Mouse (Mus musculus) bone marrow macrophage, adult 2 months (primary cell): ENCODE results near the gene Olfr1368. TPM values are rescaled to one million over a fixed set of nuclear protein-coding genes. Genes with fewer than 3 reads are reported as not detected.

Experiments
- H3K27ac ChIP-seq: 2 replicates; pipeline ENCODE4 v1.5.1; 2012; ENCODE audit warnings: low read depth, low read length; ENCODE audit not compliant: insufficient read depth
- H3K4me1 ChIP-seq: 2 replicates; pipeline ENCODE4 v1.6.1; 2012; ENCODE audit warnings: low read length; ENCODE audit not compliant: control insufficient read depth, insufficient read depth
- H3K4me3 ChIP-seq: 2 replicates; pipeline ENCODE4 v1.5.1; 2012; ENCODE audit warnings: mild to moderate bottlenecking, low read length, moderate library complexity; ENCODE audit not compliant: insufficient read depth
- CTCF ChIP-seq: IDR thresholded peaks from 2 replicates; pipeline ENCODE4 v1.5.1; 2012; ENCODE audit warnings: low read depth, mild to moderate bottlenecking, low read length, moderate library complexity
- POLR2A ChIP-seq: IDR thresholded peaks from 2 replicates; pipeline ENCODE4 v1.6.1; 2012; ENCODE audit warnings: mild to moderate bottlenecking, low read depth, low read length, borderline replicate concordance
- polyA plus RNA-seq: library from polyadenylated mRNA; stranded (reverse); fragments of >200 nt; gene quantifications from 2 replicates; pipeline ENCODE4 v1.2.4, GENCODE M21; 2012; ENCODE audit not compliant: missing spikeins, insufficient read depth, insufficient read length

The Olfr1368 gene
- not detected in 2 replicates for polyA plus RNA-seq

DNA sequence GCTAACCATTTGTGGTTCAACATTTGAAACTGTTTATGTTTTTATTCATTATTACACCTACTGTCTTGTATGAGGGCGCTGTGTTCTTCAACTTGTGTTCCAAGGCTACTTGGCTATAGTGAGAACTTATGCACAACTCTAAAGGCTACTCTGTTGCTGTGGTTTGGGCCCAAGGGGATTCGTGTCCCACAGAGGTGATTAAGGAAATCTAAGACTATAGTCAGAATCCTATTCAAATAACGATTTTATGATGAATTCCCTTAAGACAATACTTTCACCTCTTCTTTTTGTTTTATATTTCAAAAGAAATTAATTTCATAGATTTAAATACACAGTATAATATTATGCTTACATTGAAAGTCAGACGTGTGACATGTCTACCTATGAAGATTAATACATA is at the start of gene Olfr1368:
Olfr1368 (minus strand) TSS at position 101 of the 400 bp plus-strand sequence.
- no peak for TF ChIP-seq POLR2A
- no peak for TF ChIP-seq CTCF
- no peak within 1 kb of the TSS for H3K4me3 ChIP-seq
- H3K27ac ChIP-seq, result no peak within 1 kb of the TSS
- no peaks in the 10 kb centered on the region for H3K4me1 ChIP-seq

DNA sequence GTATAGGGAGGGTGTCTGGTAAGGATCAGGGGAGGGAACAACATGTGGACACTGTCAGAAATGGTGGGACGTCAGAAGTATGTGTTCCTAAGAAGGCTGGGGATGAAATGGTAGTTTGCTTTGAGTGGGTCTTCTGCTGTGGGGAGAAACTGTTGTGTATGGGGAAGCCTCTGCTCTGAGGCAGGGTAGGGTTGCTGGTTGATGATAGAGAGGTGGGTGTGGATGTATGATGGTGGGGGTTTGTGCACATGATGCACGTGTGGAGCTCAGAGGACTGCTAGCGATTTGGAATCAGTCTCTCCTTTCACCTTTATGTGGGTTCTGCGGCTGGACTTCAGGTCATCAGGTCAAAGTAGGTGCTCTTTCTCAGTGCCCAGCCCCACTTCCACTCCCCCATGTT is 39.9 kb upstream of the Olfr1368 start:
- Histone ChIP-seq H3K4me1 (peaks cover 6% of the 10 kb centered on the region; the same call in 1 of the 2 replicates), H3K4me3 (no peak overlapping the region), H3K27ac (no peak overlapping the region)
- TF ChIP-seq POLR2A, result no peak
- TF ChIP-seq CTCF, result no peak

DNA sequence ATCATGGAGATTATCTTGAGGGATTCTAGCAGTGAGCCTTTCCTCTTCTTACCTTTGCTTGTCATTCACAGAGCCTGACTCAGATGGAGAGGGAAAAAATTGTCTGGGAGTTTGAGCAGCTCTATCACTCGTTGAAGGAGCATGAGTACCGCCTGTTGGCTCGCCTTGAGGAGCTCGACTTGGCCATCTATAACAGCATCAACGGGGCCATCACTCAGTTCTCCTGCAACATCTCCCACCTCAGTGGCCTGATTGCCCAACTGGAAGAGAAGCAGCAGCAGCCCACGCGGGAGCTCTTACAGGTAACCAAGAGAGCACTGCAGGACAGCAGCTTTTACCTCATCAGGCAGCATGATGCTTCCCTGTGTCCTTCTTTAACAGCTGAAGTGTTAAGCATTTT is 38.0 kb upstream of the Olfr1368 start:
- Histone ChIP-seq H3K4me1 (peaks cover 9% of the 10 kb centered on the region), H3K27ac (no peak overlapping the region), H3K4me3 (no peak overlapping the region)
- TF ChIP-seq CTCF, result no peak
- TF ChIP-seq POLR2A, result no peak

DNA sequence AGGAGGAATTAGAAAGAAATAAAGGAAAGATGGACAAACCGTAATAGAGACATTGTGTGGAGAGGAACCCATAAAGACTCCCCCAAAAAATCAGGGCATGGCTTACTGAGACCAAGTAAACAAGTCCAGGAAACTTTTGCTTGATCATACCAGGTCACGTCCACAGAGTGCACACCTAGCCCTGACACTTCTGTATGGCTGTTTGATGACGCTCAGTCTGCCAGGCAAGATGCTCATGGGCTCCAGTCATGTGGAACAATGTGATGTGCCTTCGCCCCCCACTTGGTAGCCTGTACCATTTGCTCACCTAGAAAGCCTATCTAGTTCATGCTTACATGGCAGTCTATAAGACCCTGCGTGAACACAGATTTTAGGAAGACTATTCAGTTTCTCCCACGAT is 37.4 kb upstream of the Olfr1368 start:
- Histone ChIP-seq H3K4me3 (no peak overlapping the region), H3K27ac (no peak overlapping the region), H3K4me1 (peaks cover 9% of the 10 kb centered on the region)
- TF ChIP-seq CTCF (no peak), POLR2A (no peak)

DNA sequence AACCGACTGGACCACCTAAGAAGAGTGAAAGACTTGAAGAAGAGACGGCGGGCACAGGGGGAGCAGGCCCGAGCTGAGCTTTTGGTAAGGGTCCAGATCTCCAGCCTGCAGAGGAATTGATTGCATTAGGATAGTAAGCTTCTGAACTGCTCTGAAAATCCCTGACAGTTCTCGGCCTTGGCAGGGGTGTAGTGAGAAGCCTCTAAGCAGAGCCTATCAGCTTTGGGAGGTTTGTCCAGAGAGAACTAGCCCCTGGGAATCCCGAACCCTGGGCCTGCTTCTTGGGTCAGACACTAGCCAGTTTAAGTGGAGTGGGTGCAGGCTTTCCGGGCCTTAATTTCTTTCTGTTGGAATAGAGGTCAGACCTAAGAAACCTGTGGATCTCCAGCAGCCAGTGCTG is 36.3 kb upstream of the Olfr1368 start:
- Histone ChIP-seq H3K4me3 (peak overlapping the region; percentile 44; the same call in 1 of the 2 replicates), H3K27ac (no peak overlapping the region), H3K4me1 (peaks cover 9% of the 10 kb centered on the region)
- TF ChIP-seq CTCF, result no peak
- TF ChIP-seq POLR2A, result no peak

DNA sequence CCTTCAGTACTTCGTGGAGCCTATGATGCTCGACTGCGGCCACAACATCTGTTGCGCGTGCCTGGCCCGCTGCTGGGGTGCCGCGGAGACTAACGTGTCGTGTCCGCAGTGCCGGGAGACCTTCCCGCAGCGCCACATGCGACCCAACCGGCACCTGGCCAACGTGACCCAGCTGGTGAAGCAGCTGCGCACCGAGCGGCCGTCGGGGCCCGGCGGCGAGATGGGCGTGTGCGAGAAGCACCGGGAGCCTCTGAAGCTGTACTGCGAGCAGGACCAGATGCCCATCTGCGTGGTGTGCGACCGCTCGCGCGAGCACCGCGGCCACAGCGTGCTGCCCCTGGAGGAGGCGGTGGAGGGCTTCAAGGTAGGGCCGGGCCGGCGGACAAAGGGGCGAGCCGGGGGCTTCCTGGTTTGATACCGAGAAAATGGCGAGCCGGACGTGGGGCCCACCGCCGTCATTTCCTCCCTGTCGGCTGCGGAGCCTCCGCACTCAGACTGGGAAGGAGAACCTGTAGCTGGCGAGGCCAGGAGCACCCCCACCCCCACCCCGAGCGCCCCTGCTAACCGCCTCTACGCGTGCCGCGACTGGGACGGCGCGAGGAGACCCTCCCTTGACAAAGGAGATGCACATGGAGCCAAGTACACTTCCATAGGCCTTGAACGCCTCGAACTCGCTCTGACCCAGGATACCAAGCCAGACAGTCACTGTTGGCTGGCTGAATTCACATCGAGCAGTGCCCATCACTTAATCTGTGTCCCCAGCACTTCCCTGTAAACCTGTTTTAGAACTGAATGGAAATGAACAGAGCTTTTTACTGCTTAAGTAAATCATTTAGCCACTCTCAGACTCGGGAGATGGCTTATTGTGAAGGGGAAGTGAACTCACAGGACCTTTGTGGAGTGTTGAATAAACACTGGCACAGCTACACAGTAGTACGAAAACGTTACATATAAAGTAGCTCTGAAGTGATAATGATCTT is 35.2 kb upstream of the Olfr1368 start:
- TF ChIP-seq POLR2A (no peak), CTCF (no peak)
- H3K4me1 ChIP-seq, result peaks cover 9% of the 10 kb centered on the region
- peak overlapping the region; percentile 91 for H3K27ac ChIP-seq
- peak overlapping the region; percentile 73 for H3K4me3 ChIP-seq

DNA sequence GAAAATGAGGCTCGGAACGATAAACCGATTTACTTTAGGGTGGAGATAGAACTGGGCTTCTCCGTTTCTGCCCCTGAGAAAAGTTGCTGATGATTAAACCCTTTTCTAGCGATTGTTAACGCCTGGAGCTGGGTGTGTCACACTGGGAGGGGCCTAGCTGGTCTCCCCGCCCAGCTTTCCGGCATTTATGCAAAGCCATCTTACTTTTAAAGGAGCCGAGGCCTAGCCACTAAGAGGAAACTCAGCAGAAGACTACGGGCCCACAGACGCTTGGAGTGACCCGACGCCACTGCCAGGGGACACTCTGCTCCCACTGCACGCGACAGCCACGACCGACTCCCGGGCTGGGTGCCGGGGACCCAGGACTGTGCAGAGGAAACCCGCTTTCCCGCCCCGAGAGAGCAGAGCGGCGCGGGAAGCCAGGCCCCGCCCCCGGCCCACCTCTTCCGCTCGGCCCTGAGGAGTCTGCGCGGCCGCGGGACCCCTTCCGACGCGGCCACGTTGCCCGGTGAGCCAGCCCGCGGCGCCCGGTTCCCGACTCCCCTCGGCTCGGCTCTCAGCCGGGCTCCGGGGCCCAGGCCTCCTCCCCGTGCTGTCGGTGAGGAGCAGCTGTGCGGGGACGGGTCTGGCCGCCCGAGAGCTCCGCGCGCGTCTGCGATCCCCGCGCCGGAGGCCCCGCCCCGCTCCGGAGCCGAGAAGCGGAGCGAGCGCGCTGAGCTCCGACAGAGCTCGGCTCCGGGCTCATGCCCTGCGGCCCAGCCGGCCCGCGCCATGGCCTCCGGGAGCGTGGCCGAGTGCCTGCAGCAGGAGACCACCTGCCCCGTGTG is 34.3 kb upstream of the Olfr1368 start:
- TF ChIP-seq CTCF (no peak), POLR2A (no peak)
- Histone ChIP-seq H3K4me1 (peaks cover 9% of the 10 kb centered on the region), H3K27ac (peak overlapping the region; percentile 91), H3K4me3 (peak overlapping the region; percentile 73)

DNA sequence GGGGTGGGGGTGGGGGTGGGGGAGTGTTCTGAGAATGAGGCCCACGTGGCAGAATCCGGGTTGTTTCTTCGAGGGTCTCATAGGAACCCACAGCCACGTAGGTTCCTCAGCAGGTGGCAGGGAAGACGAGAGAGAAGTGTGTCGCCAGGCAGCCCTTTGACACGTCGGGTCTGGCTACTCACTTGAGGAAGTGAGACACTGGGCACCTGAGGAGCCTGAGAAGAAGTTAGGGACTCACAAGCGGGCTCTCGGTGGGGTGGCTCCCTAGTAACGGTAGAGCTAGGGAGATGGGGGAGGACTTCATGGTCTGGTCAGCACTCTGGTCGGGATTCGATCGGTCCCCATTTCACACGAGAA is 33.7 kb upstream of the Olfr1368 start, which contains the start of gene Trim27:
Trim27 (plus strand) TSS at position 79 of the 357 bp plus-strand sequence.
- peak within 1 kb of the TSS; percentile 73 for H3K4me3 ChIP-seq
- peaks cover 12% of the 10 kb centered on the region for H3K4me1 ChIP-seq
- peak within 1 kb of the TSS; percentile 91 for H3K27ac ChIP-seq
- TF ChIP-seq POLR2A (no peak), CTCF (no peak)

DNA sequence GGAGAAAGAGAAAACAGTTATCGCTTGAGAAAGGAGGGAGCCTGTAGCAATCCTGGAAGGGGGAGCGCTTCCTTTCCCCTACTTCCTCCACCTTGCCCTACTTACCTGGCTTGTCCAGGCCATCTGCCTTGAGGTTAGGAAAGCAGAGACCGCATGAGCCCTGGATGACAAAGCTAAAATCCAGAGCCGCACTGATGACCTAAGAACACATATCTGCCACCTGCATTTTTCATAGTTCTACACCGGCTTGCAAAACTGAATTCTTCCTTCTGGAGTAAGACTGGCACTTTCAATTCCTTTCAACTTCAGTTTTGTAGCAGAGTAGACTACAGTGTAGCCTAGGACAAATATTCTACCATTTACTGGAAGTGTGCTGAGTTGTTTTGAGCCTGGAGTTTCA is 32.7 kb upstream of the Olfr1368 start:
- H3K27ac ChIP-seq, result no peak overlapping the region
- TF ChIP-seq POLR2A (no peak), CTCF (no peak)
- peaks cover 13% of the 10 kb centered on the region for H3K4me1 ChIP-seq
- no peak overlapping the region for H3K4me3 ChIP-seq

DNA sequence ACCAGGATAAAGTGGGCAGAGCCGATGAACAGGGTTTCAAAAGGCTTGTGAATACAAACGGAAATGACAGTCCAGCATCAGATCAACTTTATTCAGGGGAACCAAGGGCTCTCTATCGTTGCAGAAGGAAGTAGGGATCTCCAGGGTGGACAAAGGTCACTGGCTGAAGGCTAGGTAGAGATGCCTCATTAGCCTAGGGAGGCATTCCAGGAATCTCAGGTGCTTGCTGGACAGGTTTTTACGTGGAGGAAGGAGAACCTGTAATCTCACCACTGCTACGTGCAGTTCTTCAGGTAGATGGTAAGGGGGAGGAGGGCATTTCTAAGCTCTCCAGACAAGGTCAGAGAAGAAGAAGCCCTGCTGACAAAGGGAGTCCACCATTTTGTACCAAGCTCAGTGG is 32.0 kb upstream of the Olfr1368 start:
- H3K4me1 ChIP-seq, result peaks cover 13% of the 10 kb centered on the region
- no peak overlapping the region for H3K27ac ChIP-seq
- TF ChIP-seq POLR2A (no peak), CTCF (no peak)
- no peak overlapping the region for H3K4me3 ChIP-seq
